Mouse (Mus musculus): Measurements from ENCODE around the gene Slc7a5.

Slc7a5 gene

GRCm38 (mm10) chr8:121850821-121851470 is 56.5 kb downstream of the Slc7a5 start:
- peak; percentile 95 for DNase-seq (ENCODE audit: low spot score)

- no peak for DNase-seq (ENCODE audit: low spot score)
These were observed 57.1 kb downstream of the Slc7a5 start for GRCm38 (mm10) chr8:121850436-121850820.

- peak; percentile 68 for DNase-seq (ENCODE audit: low spot score)
These were observed 57.5 kb downstream of the Slc7a5 start for GRCm38 (mm10) chr8:121850018-121850417.

GRCm38 (mm10) chr8:121849303-121849702 is 58.2 kb downstream of the Slc7a5 start:
- DNase-seq (ENCODE audit: low spot score): no peak

- no peak for DNase-seq (ENCODE audit: low spot score)
These were observed 59.0 kb downstream of the Slc7a5 start for GRCm38 (mm10) chr8:121848495-121848894.

GRCm38 (mm10) chr8:121847987-121848386 is 59.5 kb downstream of the Slc7a5 start:
- no peak for DNase-seq (ENCODE audit: low spot score)

- DNase-seq (ENCODE audit: low spot score): no peak
These were observed 60.2 kb downstream of the Slc7a5 start for GRCm38 (mm10) chr8:121847261-121847822.

- DNase-seq (ENCODE audit: low spot score): no peak
These were observed 60.7 kb downstream of the Slc7a5 start for GRCm38 (mm10) chr8:121846815-121847214.

- DNase-seq (ENCODE audit: low spot score): no peak
These were observed 62.7 kb downstream of the Slc7a5 start for GRCm38 (mm10) chr8:121844765-121845164.

- DNase-seq (ENCODE audit: low spot score): no peak
These were observed 64.2 kb downstream of the Slc7a5 start for GRCm38 (mm10) chr8:121843184-121843733.

GRCm38 (mm10) chr8:121842064-121842955 is 65.2 kb downstream of the Slc7a5 start:
- no peak for DNase-seq (ENCODE audit: low spot score)

GRCm38 (mm10) chr8:121841242-121841641 is 66.3 kb downstream of the Slc7a5 start:
- DNase-seq (ENCODE audit: low spot score): no peak

- DNase-seq (ENCODE audit: low spot score): peak; percentile 58
These were observed 75.0 kb downstream of the Slc7a5 start for GRCm38 (mm10) chr8:121832503-121832902.

GRCm38 (mm10) chr8:121832061-121832460 is 75.4 kb downstream of the Slc7a5 start:
- no peak for DNase-seq (ENCODE audit: low spot score)

All from lung, postnatal 25 days (tissue).